ENCODE assay signal across 26 mouse cellular contexts in the genomic region with DNA sequence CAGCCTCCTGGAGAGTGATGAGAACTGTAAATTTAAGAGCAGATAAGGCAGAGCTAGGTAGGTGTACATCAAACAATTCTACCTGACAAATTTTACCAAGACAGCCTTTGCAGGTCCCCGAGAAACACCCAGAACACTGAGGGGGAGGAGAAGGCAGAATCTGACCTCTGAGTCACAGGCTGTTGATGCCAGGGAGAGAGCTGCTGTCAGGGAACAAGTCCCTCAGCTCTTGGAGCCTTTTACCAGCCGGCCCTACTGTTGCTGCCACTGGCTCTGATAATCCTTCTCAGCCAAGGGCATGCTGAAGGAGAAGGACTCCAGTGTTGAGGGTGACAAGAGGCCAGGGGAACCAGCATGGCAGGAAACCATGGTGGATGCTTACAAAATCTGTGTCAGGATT.
DNase-seq lines count a peak whose midpoint lies in the region; ATAC-seq lines count a peak whose summit lies in the region.
"Had no signal": no experiment of that assay in that cellular context is flagged by ENCODE, and none has a peak within 500 bp of the region (broad histone marks: within the 10 kb centered on the region; RNA-seq: fewer than 3 reads in every experiment).

No protein-coding gene starts in this region.

- H3K27ac ChIP-seq in forebrain, embryonic 11.5 days (ENCODE audit: low read depth, low read length), result no peak overlapping the region
- H3K27ac ChIP-seq: embryonic facial prominence, embryonic 10.5 days; embryonic facial prominence, embryonic 13.5 days; forebrain, embryonic 13.5 days; hindbrain, embryonic 10.5 days; hindbrain, embryonic 13.5 days; intestine, embryonic 15.5 days had no signal

- no peak for ATAC-seq in forebrain, embryonic 11.5 days (replicated peaks; ENCODE audit: low FRiP score)
- ATAC-seq: activated CD4-positive, CD25-positive, alpha-beta regulatory T cell, adult 4 months; forebrain, embryonic 13.5 days; forebrain, embryonic 16.5 days; hindbrain, embryonic 16.5 days; intestine, embryonic 15.5 days had no signal

- DNase-seq in 3T3-L1 (ENCODE audit: low read depth, low spot score), result peak; percentile 11
- DNase-seq in adrenal gland, adult 2 months, result peak; percentile 56
- peak; percentile 26 for DNase-seq in adrenal gland, postnatal 14 days
- DNase-seq in spleen, postnatal 14 days (ENCODE audit: low spot score in 2 of 2), result no peak
- DNase-seq in embryo, embryonic 10.5 days (ENCODE audit: low spot score), result no peak
- DNase-seq in forebrain, embryonic 11.5 days (ENCODE audit: low spot score), result no peak
- DNase-seq: cerebellum, adult 11 months; cerebellum, adult 2 months; cerebellum, adult 9-11 months; cerebellum, postnatal 25 days; embryo, embryonic 11 days; gastrocnemius, postnatal 10 days; gastrocnemius, postnatal 36 days; heart, postnatal 36 days; kidney, adult 11 months had no signal

- H3K4me1 ChIP-seq in forebrain, embryonic 11.5 days (replicated peaks; ENCODE audit: control insufficient read depth, insufficient read depth, low read length), result no peaks in the 10 kb centered on the region
- H3K4me1 ChIP-seq: embryonic facial prominence, embryonic 10.5 days; embryonic facial prominence, embryonic 13.5 days; forebrain, embryonic 13.5 days; hindbrain, embryonic 10.5 days; hindbrain, embryonic 13.5 days; intestine, embryonic 15.5 days had no signal

- no peaks in the 10 kb centered on the region for H3K36me3 ChIP-seq in forebrain, embryonic 11.5 days (ENCODE audit: control insufficient read depth, insufficient read depth, low read length)
- H3K36me3 ChIP-seq: embryonic facial prominence, embryonic 10.5 days; embryonic facial prominence, embryonic 13.5 days; hindbrain, embryonic 10.5 days; hindbrain, embryonic 13.5 days; intestine, embryonic 15.5 days had no signal

- 62% methylated on average over 2 of the region's 2 CpGs for WGBS in forebrain, embryonic 11.5 days

- no peak overlapping the region for H3K4me2 ChIP-seq in forebrain, embryonic 11.5 days (ENCODE audit: low read depth, low read length, severe bottlenecking)
- H3K4me2 ChIP-seq: embryonic facial prominence, embryonic 13.5 days; forebrain, embryonic 13.5 days; heart, embryonic 11.5 days; hindbrain, embryonic 13.5 days; intestine, embryonic 15.5 days had no signal

- no peak overlapping the region for H3K9ac ChIP-seq in forebrain, embryonic 11.5 days (ENCODE audit: low read length)
- H3K9ac ChIP-seq: embryonic facial prominence, embryonic 13.5 days; forebrain, embryonic 13.5 days; hindbrain, embryonic 13.5 days; intestine, embryonic 15.5 days had no signal

- H3K4me3 ChIP-seq in forebrain, embryonic 11.5 days (ENCODE audit: low read depth, low read length), result no peak overlapping the region
- H3K4me3 ChIP-seq: embryonic facial prominence, embryonic 10.5 days; embryonic facial prominence, embryonic 13.5 days; erythroblast, embryonic 14.5 days; forebrain, embryonic 13.5 days; hindbrain, embryonic 10.5 days; hindbrain, embryonic 13.5 days; intestine, embryonic 15.5 days had no signal

- no peaks in the 10 kb centered on the region for H3K9me3 ChIP-seq in forebrain, embryonic 11.5 days (ENCODE audit: control insufficient read depth, low read length)
- H3K9me3 ChIP-seq: embryonic facial prominence, embryonic 10.5 days; embryonic facial prominence, embryonic 13.5 days; forebrain, embryonic 13.5 days; hindbrain, embryonic 10.5 days; hindbrain, embryonic 13.5 days; intestine, embryonic 15.5 days had no signal

- no peaks in the 10 kb centered on the region for H3K27me3 ChIP-seq in forebrain, embryonic 11.5 days (ENCODE audit: control insufficient read depth, insufficient read depth, low read length)
- H3K27me3 ChIP-seq: embryonic facial prominence, embryonic 13.5 days; forebrain, embryonic 13.5 days; hindbrain, embryonic 13.5 days; intestine, embryonic 15.5 days had no signal

Comparison
In these comparisons a context has a peak if more than half of its experiments do, and no peak if none do; other contexts are left out.
1. DNase-seq: peak in 3T3-L1 (single experiment), adrenal gland, adult 2 months (single experiment) and adrenal gland, postnatal 14 days (single experiment); none in spleen, postnatal 14 days (0 of 2), embryo, embryonic 10.5 days (single experiment) and forebrain, embryonic 11.5 days (single experiment).